Mouse (Mus musculus): Measurements from ENCODE around the gene Rnf212b.
"Not testable (repeated sequence)": the region's sequence is repeated elsewhere in the genome, so short reads cannot be mapped to it uniquely, and the experiment has no call there.

Gene Rnf212b

GRCm38 (mm10) chr14:54813991-54814390 lies at the start of gene Rnf212b:
Gene Rnf212b, plus strand, starts transcription at chr14:54814141.
- no peak for DNase-seq

GRCm38 (mm10) chr14:54766937-54767336 lies 47.0 kb upstream of the Rnf212b start:
- not testable (repeated sequence) for DNase-seq

GRCm38 (mm10) chr14:54768314-54769067 lies 45.5 kb upstream of the Rnf212b start:
- DNase-seq = no peak

- DNase-seq = no peak
These were observed 44.9 kb upstream of the Rnf212b start for GRCm38 (mm10) chr14:54769068-54769425.

GRCm38 (mm10) chr14:54770373-54770772 lies 43.6 kb upstream of the Rnf212b start:
- DNase-seq = no peak

GRCm38 (mm10) chr14:54772333-54772856 lies 41.5 kb upstream of the Rnf212b start:
- DNase-seq = no peak

GRCm38 (mm10) chr14:54775534-54776041 lies 38.4 kb upstream of the Rnf212b start:
- DNase-seq = no peak

- no peak for DNase-seq
These were observed 37.2 kb upstream of the Rnf212b start for GRCm38 (mm10) chr14:54776768-54777167.

GRCm38 (mm10) chr14:54777893-54778292 lies 36.0 kb upstream of the Rnf212b start:
- DNase-seq = no peak

GRCm38 (mm10) chr14:54780084-54780483 lies 33.9 kb upstream of the Rnf212b start:
- DNase-seq = no peak

- DNase-seq = peak; percentile 24
These were observed 32.9 kb upstream of the Rnf212b start for GRCm38 (mm10) chr14:54780836-54781609.

- peak; percentile 52 for DNase-seq
These were observed 32.2 kb upstream of the Rnf212b start, which contains the start of gene Slc7a8 for GRCm38 (mm10) chr14:54781610-54782365. Gene Slc7a8, minus strand, starts transcription at chr14:54781946.

GRCm38 (mm10) chr14:54782971-54783370 lies 31.0 kb upstream of the Rnf212b start:
- no peak for DNase-seq

GRCm38 (mm10) chr14:54785898-54786297 lies 28.0 kb upstream of the Rnf212b start:
- DNase-seq = peak; percentile 78

GRCm38 (mm10) chr14:54786489-54786888 lies 27.5 kb upstream of the Rnf212b start:
- peak; percentile 14 for DNase-seq

GRCm38 (mm10) chr14:54787226-54787625 lies 26.7 kb upstream of the Rnf212b start:
- peak; percentile 17 for DNase-seq

GRCm38 (mm10) chr14:54788231-54788630 lies 25.7 kb upstream of the Rnf212b start:
- DNase-seq = no peak

GRCm38 (mm10) chr14:54792166-54792565 lies 21.8 kb upstream of the Rnf212b start:
- DNase-seq = no peak

GRCm38 (mm10) chr14:54793351-54793750 lies 20.6 kb upstream of the Rnf212b start:
- no peak for DNase-seq

GRCm38 (mm10) chr14:54793894-54794830 lies 19.8 kb upstream of the Rnf212b start:
- DNase-seq = no peak

- DNase-seq = no peak
These were observed 18.0 kb upstream of the Rnf212b start for GRCm38 (mm10) chr14:54795901-54796300.

GRCm38 (mm10) chr14:54796760-54797159 lies 17.2 kb upstream of the Rnf212b start:
- no peak for DNase-seq

All from liver (tissue).